8 mouse cellular contexts compared by ENCODE assay signal in the genomic region with DNA sequence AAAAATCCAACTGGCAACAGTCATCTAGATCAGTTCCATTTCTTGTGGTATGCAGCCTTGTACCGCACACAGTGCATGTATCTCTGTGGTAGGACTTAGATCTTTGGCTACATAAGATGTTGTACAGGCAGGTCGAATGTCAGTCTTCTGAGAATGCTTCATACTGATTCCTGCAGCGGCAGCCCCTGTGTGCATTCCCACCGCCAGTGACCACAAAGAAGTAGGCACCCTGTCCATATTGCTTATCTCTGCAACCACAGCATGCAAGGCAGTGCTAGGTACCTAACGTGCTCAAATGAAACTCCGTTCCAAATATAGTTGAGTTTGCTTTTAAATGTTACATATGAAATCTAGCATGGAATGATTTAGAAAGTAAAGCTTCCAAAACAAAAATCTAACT. TPM values are rescaled to one million over a fixed set of nuclear protein-coding genes. Genes with fewer than 3 reads are reported as not detected.
A peak's percentile ranks its signal among the peaks of the same experiment; 100 is the strongest.
DNase-seq lines count a peak whose midpoint lies in the region; ATAC-seq and TF ChIP-seq lines count a peak whose summit lies in the region.

No protein-coding gene starts in this region.

- TF ChIP-seq EP300 in heart, postnatal 0 days (IDR thresholded peaks at IDR 0.05; ENCODE audit: low read depth): no peak

- H3K27me3 ChIP-seq in erythroblast, embryonic 14.5 days (ENCODE audit: control insufficient read depth): no peaks in the 10 kb centered on the region
- H3K27me3 ChIP-seq in G1E (ENCODE audit: insufficient read depth, low read length): no peaks in the 10 kb centered on the region
- no peaks in the 10 kb centered on the region for H3K27me3 ChIP-seq in heart, postnatal 0 days (ENCODE audit: control insufficient read depth, insufficient read depth, low read length)

- H3K9ac ChIP-seq in heart, postnatal 0 days (replicated peaks; ENCODE audit: low read depth, low read length): peak overlapping the region; percentile 77; the same call in 1 of the 2 replicates

- H3K4me1 ChIP-seq in erythroblast, embryonic 14.5 days (ENCODE audit: control insufficient read depth): peaks cover 32% of the 10 kb centered on the region
- peaks cover 29% of the 10 kb centered on the region for H3K4me1 ChIP-seq in G1E (ENCODE audit: insufficient read depth, low read depth, low read length)
- H3K4me1 ChIP-seq in heart, postnatal 0 days (ENCODE audit: control insufficient read depth, insufficient read depth): peaks cover 12% of the 10 kb centered on the region

- peaks cover 3% of the 10 kb centered on the region for H3K36me3 ChIP-seq in erythroblast, embryonic 14.5 days (ENCODE audit: control insufficient read depth)
- H3K36me3 ChIP-seq in G1E (replicated peaks) (peaks cover 13% of the 10 kb centered on the region), macrophage (ENCODE audit: inconsistent target) (no peaks in the 10 kb centered on the region)
- peaks cover 4% of the 10 kb centered on the region; the same call in 1 of the 2 replicates for H3K36me3 ChIP-seq in heart, postnatal 0 days (replicated peaks; ENCODE audit: control insufficient read depth, insufficient read depth, low read length)

- ATAC-seq in erythroblast, adult 5-6 weeks (replicated peaks; ENCODE audit: low FRiP score, poor library complexity, severe bottlenecking): no peak
- peak; percentile 64 for ATAC-seq in G1E (ENCODE audit: extremely low read depth, insufficient number of reproducible peaks, low FRiP score, poor library complexity, severe bottlenecking)
- ATAC-seq in heart, postnatal 0 days (ENCODE audit: insufficient read depth, low read depth): no peak

- peak; percentile 55 for DNase-seq in G1E (ENCODE audit: low spot score)
- no peak for DNase-seq in heart, postnatal 0 days (ENCODE audit: low spot score)
- DNase-seq in left cerebral cortex, adult 8-10 months (ENCODE audit: low spot score in 2 of 2): no peak
- DNase-seq in urinary bladder, postnatal 10 days (ENCODE audit: low spot score): no peak
- no peak for DNase-seq in right cerebral cortex, adult 2 months (ENCODE audit: low spot score in 2 of 2)

- H3K4me2 ChIP-seq in heart, postnatal 0 days (ENCODE audit: low read depth, low read length): peak overlapping the region; percentile 68

- 33% methylated on average over 6 of the region's 6 CpGs for WGBS in heart, postnatal 0 days
- WGBS in macrophage (ENCODE audit: missing documents): 27% methylated on average over 6 of the region's 6 CpGs

- peak overlapping the region; percentile 88 for H3K4me3 ChIP-seq in erythroblast, embryonic 14.5 days (replicated peaks)
- H3K4me3 ChIP-seq in G1E (ENCODE audit: low read depth, low read length) (peak overlapping the region; percentile 83), macrophage (ENCODE audit: inconsistent target) (peak overlapping the region; percentile 54)
- peak overlapping the region; percentile 82 for H3K4me3 ChIP-seq in heart, postnatal 0 days (ENCODE audit: low read depth, low read length)

- H3K79me2 ChIP-seq in macrophage (ENCODE audit: inconsistent target): no peaks in the 10 kb centered on the region

- H3K9me3 ChIP-seq in erythroblast, embryonic 14.5 days (ENCODE audit: control insufficient read depth, low read length): no peaks in the 10 kb centered on the region
- H3K9me3 ChIP-seq in G1E (replicated peaks): no peaks in the 10 kb centered on the region
- H3K9me3 ChIP-seq in heart, postnatal 0 days (replicated peaks; ENCODE audit: control insufficient read depth, low read length): no peaks in the 10 kb centered on the region

- no peak for TF ChIP-seq CTCF in G1E (IDR thresholded peaks at IDR 0.05; ENCODE audit: low read depth, low read length)
- no peak for TF ChIP-seq CTCF in heart, postnatal 0 days (IDR thresholded peaks at IDR 0.05; ENCODE audit: low read depth)

- H3K27ac ChIP-seq in heart, postnatal 0 days (ENCODE audit: low read depth): peak overlapping the region; percentile 86; the same call in 1 of the 2 replicates
- peak overlapping the region; percentile 51 for H3K27ac ChIP-seq in macrophage

RNA-seq across cellular contexts. Expression of gene Wdsub1, which starts 1.0 kb away (rescaled TPM):
- polyA plus RNA-seq in erythroblast, embryonic 14.5 days (2012): 0.27 and 0.46 TPM in 2 replicates
- total RNA-seq in erythroblast, adult 5-6 weeks (2015; ENCODE audit: low replicate concordance): 8.2 and 22.1 TPM in 2 replicates
- 5.9 and 18.3 TPM in 2 replicates for total RNA-seq in erythroblast, adult 5-6 weeks (2017; ENCODE audit: low replicate concordance)
- total RNA-seq in G1E (2014; fragmentation: Nextera tagmentation): 9.9 and 13.2 TPM in 2 replicates
- 16.1 and 16.9 TPM in 2 replicates for total RNA-seq in G1E (2017)
- polyA plus RNA-seq in G1E (2012): 12.8 and 13.7 TPM in 2 replicates
- total RNA-seq in heart, postnatal 0 days (2014; rRNA removed; ENCODE audit: low replicate concordance): 268 and 306 TPM in 2 replicates
- 42.8 and 43.2 TPM in 2 replicates for polyA plus RNA-seq in heart, postnatal 0 days (2015; fragmentation: Nextera tagmentation; extraction: Ambion mirVana)
- 10 to 100 TPM; 14.6 to 56.4 (median 27.5) TPM for total RNA-seq in macrophage (2018; cell fraction: chromatin; rRNA removed)
- total RNA-seq in macrophage (2018; cell fraction: cytosol; rRNA removed): 10 to 100 TPM; 12.8 to 24.5 (median 18.9) TPM
- total RNA-seq in macrophage (2018; cell fraction: nucleus; rRNA removed): 10 to 100 TPM; 14.8 to 48.9 (median 23.0) TPM
- 14.7 to 19.6 TPM (median 15.9 TPM) in 3 replicates for polyA plus RNA-seq in macrophage (2018)
- total RNA-seq in left cerebral cortex, adult 8-10 months (2022): 10 to 100 TPM; 15.4 to 19.4 (median 16.9) TPM

Comparison
In these comparisons a context has a peak if more than half of its experiments do, and no peak if none do; other contexts are left out.
1. RNA of gene Wdsub1, which starts 1.0 kb away (total RNA-seq): 268 to 306 TPM in heart, postnatal 0 days; 5.9 to 22.1 TPM in erythroblast, adult 5-6 weeks, 15.4 to 19.4 TPM in left cerebral cortex, adult 8-10 months and 9.9 to 16.9 TPM in G1E; every median in the first group is over 10 times any median in the second.
2. Peak in every context shown above with its lines, with median percentiles within 50 percentile points of each other: H3K4me3 ChIP-seq.